Comparison of ENCODE assay signal across 23 mouse cellular contexts in the genomic region with DNA sequence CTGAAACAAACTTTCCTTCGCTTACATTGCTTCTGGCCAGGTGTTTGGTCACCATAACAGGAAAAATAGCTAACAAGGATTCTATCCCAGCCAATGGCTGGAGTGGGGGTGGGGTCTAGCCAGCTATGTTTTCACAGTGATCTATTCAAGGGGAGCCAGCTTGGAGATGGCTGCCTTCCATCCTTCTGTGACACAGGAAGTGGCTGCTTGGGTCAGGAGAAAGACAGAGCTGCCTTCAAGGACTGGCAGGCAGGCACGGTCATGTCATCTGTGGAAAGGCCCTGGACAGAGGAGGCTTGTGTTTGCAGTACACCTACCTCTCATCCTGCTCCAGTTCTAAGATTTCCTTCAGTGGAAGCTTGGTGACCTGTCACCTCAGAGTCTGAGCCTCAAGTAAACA. TPM values are rescaled to one million over a fixed set of nuclear protein-coding genes. Genes with fewer than 3 reads are reported as not detected.
DNase-seq lines count a peak whose midpoint lies in the region; ATAC-seq lines count a peak whose summit lies in the region.
"Had no signal": no experiment of that assay in that cellular context is flagged by ENCODE, and none has a peak within 500 bp of the region (broad histone marks: within the 10 kb centered on the region; RNA-seq: fewer than 3 reads in every experiment).

No protein-coding gene starts in this region.

- DNase-seq in hindbrain, embryonic 10.5 days (ENCODE audit: low spot score), result no peak
- no peak for DNase-seq in hindbrain, embryonic 14.5 days (ENCODE audit: low spot score)
- DNase-seq in layer of hippocampus, postnatal 10 days (ENCODE audit: low spot score in 2 of 2), result peak; percentile 55 to 56
- DNase-seq in layer of hippocampus, adult 11-12 months (ENCODE audit: low spot score), result no peak
- peak; percentile 74 to 80 for DNase-seq in right cerebral cortex, postnatal 10 days (ENCODE audit: low spot score in 2 of 2)
- DNase-seq in right cerebral cortex, adult 2 months (ENCODE audit: low spot score in 2 of 2), result no peak
- DNase-seq in gastrocnemius, postnatal 10 days, result no peak
- DNase-seq: adrenal gland, adult 2 months; B cell, adult 2 months; cerebellum, adult 8-10 months; gastrocnemius, postnatal 25 days; heart, postnatal 10 days; kidney, adult 8-10 months; kidney, postnatal 14 days; lung, adult 2 months; right cerebral cortex, adult 18-20 months; thymus, adult 18-20 months; thymus, postnatal 4 days had no signal

- H3K27me3 ChIP-seq in hindbrain, embryonic 10.5 days (ENCODE audit: insufficient read depth, poor library complexity, severe bottlenecking), result peaks cover 26% of the 10 kb centered on the region
- no peaks in the 10 kb centered on the region for H3K27me3 ChIP-seq in hindbrain, embryonic 14.5 days (ENCODE audit: control insufficient read depth, insufficient read depth, low read length)
- H3K27me3 ChIP-seq: midbrain, embryonic 13.5 days had no signal

- no peak for ATAC-seq in hindbrain, embryonic 14.5 days (ENCODE audit: low FRiP score)
- ATAC-seq: midbrain, embryonic 13.5 days had no signal

- no peaks in the 10 kb centered on the region for H3K36me3 ChIP-seq in hindbrain, embryonic 10.5 days
- no peaks in the 10 kb centered on the region for H3K36me3 ChIP-seq in hindbrain, embryonic 14.5 days (replicated peaks; ENCODE audit: control insufficient read depth, insufficient read depth)
- H3K36me3 ChIP-seq: forebrain, embryonic 12.5 days; midbrain, embryonic 13.5 days; neural tube, embryonic 13.5 days had no signal

- H3K27ac ChIP-seq in hindbrain, embryonic 10.5 days, result 0 out of 2 replicates have a peak overlapping the region, but pooled peaks have one; percentile 29
- H3K27ac ChIP-seq in hindbrain, embryonic 14.5 days, result no peak overlapping the region
- H3K27ac ChIP-seq: forebrain, embryonic 12.5 days; midbrain, embryonic 13.5 days; neural tube, embryonic 13.5 days had no signal

- H3K9me3 ChIP-seq in hindbrain, embryonic 10.5 days, result no peaks in the 10 kb centered on the region
- H3K9me3 ChIP-seq in hindbrain, embryonic 14.5 days (ENCODE audit: control insufficient read depth, low read length), result no peaks in the 10 kb centered on the region
- H3K9me3 ChIP-seq: forebrain, embryonic 12.5 days; midbrain, embryonic 13.5 days; neural tube, embryonic 13.5 days had no signal

- WGBS in hindbrain, embryonic 10.5 days, result 83% methylated on average over 2 of the region's 2 CpGs
- 69% methylated on average over 2 of the region's 2 CpGs for WGBS in hindbrain, embryonic 14.5 days

- H3K9ac ChIP-seq in hindbrain, embryonic 14.5 days, result no peak overlapping the region
- H3K9ac ChIP-seq: forebrain, embryonic 12.5 days; midbrain, embryonic 13.5 days; neural tube, embryonic 13.5 days had no signal

- H3K4me2 ChIP-seq in hindbrain, embryonic 14.5 days (replicated peaks), result no peak overlapping the region
- H3K4me2 ChIP-seq: forebrain, embryonic 12.5 days; liver, embryonic 11.5 days; midbrain, embryonic 13.5 days; neural tube, embryonic 13.5 days had no signal

- H3K4me1 ChIP-seq in hindbrain, embryonic 10.5 days (replicated peaks), result peaks cover 8% of the 10 kb centered on the region; the same call in 1 of the 2 replicates
- H3K4me1 ChIP-seq in hindbrain, embryonic 14.5 days (replicated peaks; ENCODE audit: control insufficient read depth, insufficient read depth, low read length), result peaks cover 3% of the 10 kb centered on the region
- H3K4me1 ChIP-seq: midbrain, embryonic 13.5 days had no signal

- no peak overlapping the region for H3K4me3 ChIP-seq in hindbrain, embryonic 10.5 days
- no peak overlapping the region for H3K4me3 ChIP-seq in hindbrain, embryonic 14.5 days (replicated peaks; ENCODE audit: low read length)
- H3K4me3 ChIP-seq: forebrain, embryonic 12.5 days; midbrain, embryonic 13.5 days; neural tube, embryonic 13.5 days had no signal

RNA-seq across cellular contexts. Expression of a gene that starts 20.5 kb away (rescaled TPM):
- polyA plus RNA-seq in hindbrain, embryonic 10.5 days (2016; fragmentation: Nextera tagmentation; extraction: Ambion mirVana), result 0.81 and 3.3 TPM in 2 replicates
- 35.8 and 39.4 TPM in 2 replicates for polyA plus RNA-seq in hindbrain, embryonic 14.5 days (2014; fragmentation: Nextera tagmentation; extraction: Ambion mirVana)
- 10 to 100 TPM; 49.8 to 53.1 TPM for total RNA-seq in layer of hippocampus, postnatal 10 days (2021)
- total RNA-seq in gastrocnemius, postnatal 10 days (2021), result under 1 TPM; 0.18 to 0.23 TPM
- total RNA-seq: megakaryocyte progenitor cell, adult 5-6 weeks had no signal

RNA-seq across cellular contexts. Expression of a gene that starts 20.8 kb away (rescaled TPM):
- 4.3 and 6.7 TPM in 2 replicates for polyA plus RNA-seq in hindbrain, embryonic 10.5 days (2016; fragmentation: Nextera tagmentation; extraction: Ambion mirVana)
- polyA plus RNA-seq in hindbrain, embryonic 14.5 days (2014; fragmentation: Nextera tagmentation; extraction: Ambion mirVana), result 1.0 and 1.2 TPM in 2 replicates
- total RNA-seq in layer of hippocampus, postnatal 10 days (2021), result under 1 TPM; 0.25 to 0.37 TPM
- total RNA-seq in gastrocnemius, postnatal 10 days (2021), result under 1 TPM; 0.70 to 0.94 TPM
- total RNA-seq: megakaryocyte progenitor cell, adult 5-6 weeks had no signal

RNA-seq across cellular contexts. Expression of a gene that starts 50.5 kb away (rescaled TPM):
- 34.3 and 38.1 TPM in 2 replicates for polyA plus RNA-seq in hindbrain, embryonic 10.5 days (2016; fragmentation: Nextera tagmentation; extraction: Ambion mirVana)
- polyA plus RNA-seq in hindbrain, embryonic 14.5 days (2014; fragmentation: Nextera tagmentation; extraction: Ambion mirVana), result 32.0 and 32.7 TPM in 2 replicates
- 10 to 100 TPM; 15.6 to 20.2 TPM for total RNA-seq in layer of hippocampus, postnatal 10 days (2021)
- total RNA-seq in gastrocnemius, postnatal 10 days (2021), result 1 to 10 TPM; 3.9 to 5.1 TPM

RNA-seq across cellular contexts. Expression of a gene that starts 50.6 kb away (rescaled TPM):
- polyA plus RNA-seq in hindbrain, embryonic 10.5 days (2016; fragmentation: Nextera tagmentation; extraction: Ambion mirVana), result 49.2 and 49.7 TPM in 2 replicates
- 71.1 and 74.3 TPM in 2 replicates for polyA plus RNA-seq in hindbrain, embryonic 14.5 days (2014; fragmentation: Nextera tagmentation; extraction: Ambion mirVana)
- total RNA-seq in layer of hippocampus, postnatal 10 days (2021), result 10 to 100 TPM; 59.3 to 61.0 TPM
- total RNA-seq in gastrocnemius, postnatal 10 days (2021), result 10 to 100 TPM; 21.4 to 28.4 TPM

Comparison
In these comparisons a context has a peak if more than half of its experiments do, and no peak if none do; other contexts are left out.
1. DNase-seq: peak in layer of hippocampus, postnatal 10 days (2 of 2) and right cerebral cortex, postnatal 10 days (2 of 2); none in hindbrain, embryonic 10.5 days (single experiment), hindbrain, embryonic 14.5 days (single experiment), layer of hippocampus, adult 11-12 months (single experiment), right cerebral cortex, adult 2 months (0 of 2) and gastrocnemius, postnatal 10 days (single experiment).
2. RNA of a gene that starts 20.5 kb away (total RNA-seq): 49.8 to 53.1 TPM in layer of hippocampus, postnatal 10 days; 0.18 to 0.23 TPM in gastrocnemius, postnatal 10 days; every median in the first group is over 10 times any median in the second.